Mouse (Mus musculus): Measurements from ENCODE around the gene Mkln1. TPM values are rescaled to one million over a fixed set of nuclear protein-coding genes. Genes with fewer than 3 reads are reported as not detected.

Mkln1 gene
- total and polyA plus RNA-seq, 2 experiments from 2014 or later = 113 to 217 TPM

- under 1% methylated on average over 24 of the region's 28 CpGs for WGBS
- peak overlapping the region; percentile 95 for H3K4me2 ChIP-seq (ENCODE audit: low read depth, low read length)
- ATAC-seq (ENCODE audit: insufficient read depth, low read depth) (peak; percentile 59), DNase-seq (ENCODE audit: low spot score) (peak; percentile 30)
- no peaks in the 10 kb centered on the region for H3K9me3 ChIP-seq (replicated peaks; ENCODE audit: control insufficient read depth, low read length)
- TF ChIP-seq EP300 (IDR thresholded peaks at IDR 0.05; ENCODE audit: low read depth) = no peak
- no peak for TF ChIP-seq CTCF (IDR thresholded peaks at IDR 0.05; ENCODE audit: low read depth)
- H3K36me3 ChIP-seq (replicated peaks; ENCODE audit: control insufficient read depth, insufficient read depth, low read length) = no peaks in the 10 kb centered on the region
- H3K27ac ChIP-seq (ENCODE audit: low read depth) = peak overlapping the region; percentile 96
- peaks cover 29% of the 10 kb centered on the region for H3K4me1 ChIP-seq (ENCODE audit: control insufficient read depth, insufficient read depth)
- peak overlapping the region; percentile 98 for H3K4me3 ChIP-seq (ENCODE audit: low read depth, low read length)
- H3K9ac ChIP-seq (replicated peaks; ENCODE audit: low read depth, low read length) = peak overlapping the region; percentile 97
- H3K27me3 ChIP-seq (ENCODE audit: control insufficient read depth, insufficient read depth, low read length) = no peaks in the 10 kb centered on the region
Measured at GRCm38 (mm10) chr6:31399206-31399549, 643 bp downstream of the Mkln1 start.

DNA sequence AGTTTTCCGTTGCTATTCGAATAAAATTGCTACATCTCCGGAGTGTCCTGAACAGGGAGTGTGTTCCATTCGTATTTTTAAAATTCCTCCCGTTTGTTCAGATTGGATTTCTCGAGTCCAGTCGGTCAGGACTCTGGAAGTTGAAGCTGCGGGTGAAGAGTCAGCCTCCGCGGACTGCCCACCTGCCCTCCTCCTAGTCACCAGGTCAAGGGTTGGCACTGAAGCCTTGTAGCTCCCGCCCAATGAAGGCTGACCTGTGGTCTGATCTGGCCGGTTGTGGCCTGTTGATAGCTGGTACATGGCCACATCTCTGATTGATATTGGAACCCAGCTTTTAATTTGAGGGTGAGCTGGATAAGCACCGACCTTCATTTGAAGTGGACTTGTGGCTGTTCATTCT lies 1.0 kb downstream of the Mkln1 start:
- WGBS = under 1% methylated on average over 13 of the region's 13 CpGs
- peak overlapping the region; percentile 97 for H3K9ac ChIP-seq (replicated peaks; ENCODE audit: low read depth, low read length)
- H3K4me3 ChIP-seq (ENCODE audit: low read depth, low read length) = peak overlapping the region; percentile 98
- H3K27ac ChIP-seq (ENCODE audit: low read depth) = peak overlapping the region; percentile 96
- 0 out of 2 replicates have a peak, but pooled peaks have one; percentile 5 for ATAC-seq (ENCODE audit: insufficient read depth, low read depth)
- H3K4me1 ChIP-seq (ENCODE audit: control insufficient read depth, insufficient read depth) = peaks cover 33% of the 10 kb centered on the region
- H3K27me3 ChIP-seq (ENCODE audit: control insufficient read depth, insufficient read depth, low read length) = no peaks in the 10 kb centered on the region
- H3K9me3 ChIP-seq (replicated peaks; ENCODE audit: control insufficient read depth, low read length) = no peaks in the 10 kb centered on the region
- no peak for DNase-seq (ENCODE audit: low spot score)
- H3K36me3 ChIP-seq (replicated peaks; ENCODE audit: control insufficient read depth, insufficient read depth, low read length) = no peaks in the 10 kb centered on the region
- H3K4me2 ChIP-seq (ENCODE audit: low read depth, low read length) = peak overlapping the region; percentile 95
- TF ChIP-seq CTCF (IDR thresholded peaks at IDR 0.05; ENCODE audit: low read depth) = no peak
- TF ChIP-seq EP300 (IDR thresholded peaks at IDR 0.05; ENCODE audit: low read depth) = no peak

DNA sequence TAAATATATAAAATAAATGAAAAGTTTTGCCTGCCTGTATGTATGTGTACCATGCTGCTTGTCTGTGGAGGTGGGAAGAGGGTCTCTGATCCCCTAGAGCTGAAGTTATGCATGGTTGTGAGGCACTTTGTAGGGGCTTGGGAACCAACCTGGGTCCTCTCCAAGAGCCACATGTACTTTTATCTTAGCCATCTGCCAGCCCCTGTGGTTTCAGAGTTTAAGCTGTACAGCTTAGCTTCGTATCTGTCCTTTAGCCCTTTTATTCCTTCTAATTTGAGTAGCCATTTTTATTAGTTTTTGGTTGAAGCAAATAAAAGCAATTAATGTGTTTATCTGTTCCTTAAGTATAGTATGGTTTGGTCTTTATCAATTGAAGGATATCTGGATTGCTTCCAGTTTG lies 12.5 kb downstream of the Mkln1 start:
- Histone ChIP-seq H3K4me1 (ENCODE audit: control insufficient read depth, insufficient read depth) (peaks cover 40% of the 10 kb centered on the region), H3K4me2 (ENCODE audit: low read depth, low read length) (no peak overlapping the region), H3K9me3 (replicated peaks; ENCODE audit: control insufficient read depth, low read length) (no peaks in the 10 kb centered on the region), H3K36me3 (replicated peaks; ENCODE audit: control insufficient read depth, insufficient read depth, low read length) (no peaks in the 10 kb centered on the region), H3K9ac (replicated peaks; ENCODE audit: low read depth, low read length) (no peak overlapping the region), H3K27me3 (ENCODE audit: control insufficient read depth, insufficient read depth, low read length) (no peaks in the 10 kb centered on the region), H3K4me3 (ENCODE audit: low read depth, low read length) (no peak overlapping the region), H3K27ac (ENCODE audit: low read depth) (no peak overlapping the region)
- DNase-seq (ENCODE audit: low spot score) (no peak), ATAC-seq (ENCODE audit: insufficient read depth, low read depth) (no peak)
- TF ChIP-seq EP300 (IDR thresholded peaks at IDR 0.05; ENCODE audit: low read depth) = no peak
- no peak for TF ChIP-seq CTCF (IDR thresholded peaks at IDR 0.05; ENCODE audit: low read depth)
- 78% methylated on average over 1 of the region's 1 CpGs for WGBS

DNA sequence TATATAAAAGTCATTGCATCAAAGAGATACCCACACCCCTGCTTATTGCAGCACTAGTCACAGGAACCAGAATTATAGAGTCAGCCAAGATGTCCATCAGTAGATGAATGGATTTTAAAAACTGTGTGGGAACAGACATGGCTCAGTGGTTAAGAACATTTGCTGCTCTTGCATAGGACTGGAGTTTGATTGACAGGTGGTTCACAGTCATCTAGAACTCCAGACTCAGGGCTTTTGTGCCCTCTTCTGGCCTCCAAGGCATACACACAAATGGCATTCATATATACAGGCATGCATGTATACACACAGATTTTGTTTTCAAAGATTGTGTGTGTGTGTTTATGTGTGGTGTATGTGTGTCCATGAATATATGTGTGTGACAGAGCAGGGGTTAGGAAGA lies 14.0 kb downstream of the Mkln1 start:
- ATAC-seq (ENCODE audit: insufficient read depth, low read depth) (no peak), DNase-seq (ENCODE audit: low spot score) (no peak)
- no peak for TF ChIP-seq EP300 (IDR thresholded peaks at IDR 0.05; ENCODE audit: low read depth)
- peak; percentile 49 for TF ChIP-seq CTCF (IDR thresholded peaks at IDR 0.05; ENCODE audit: low read depth)
- Histone ChIP-seq H3K9me3 (replicated peaks; ENCODE audit: control insufficient read depth, low read length) (no peaks in the 10 kb centered on the region), H3K27me3 (ENCODE audit: control insufficient read depth, insufficient read depth, low read length) (no peaks in the 10 kb centered on the region), H3K36me3 (replicated peaks; ENCODE audit: control insufficient read depth, insufficient read depth, low read length) (no peaks in the 10 kb centered on the region), H3K4me2 (ENCODE audit: low read depth, low read length) (no peak overlapping the region), H3K9ac (replicated peaks; ENCODE audit: low read depth, low read length) (no peak overlapping the region), H3K4me1 (ENCODE audit: control insufficient read depth, insufficient read depth) (peaks cover 31% of the 10 kb centered on the region), H3K27ac (ENCODE audit: low read depth) (no peak overlapping the region), H3K4me3 (ENCODE audit: low read depth, low read length) (no peak overlapping the region)

DNA sequence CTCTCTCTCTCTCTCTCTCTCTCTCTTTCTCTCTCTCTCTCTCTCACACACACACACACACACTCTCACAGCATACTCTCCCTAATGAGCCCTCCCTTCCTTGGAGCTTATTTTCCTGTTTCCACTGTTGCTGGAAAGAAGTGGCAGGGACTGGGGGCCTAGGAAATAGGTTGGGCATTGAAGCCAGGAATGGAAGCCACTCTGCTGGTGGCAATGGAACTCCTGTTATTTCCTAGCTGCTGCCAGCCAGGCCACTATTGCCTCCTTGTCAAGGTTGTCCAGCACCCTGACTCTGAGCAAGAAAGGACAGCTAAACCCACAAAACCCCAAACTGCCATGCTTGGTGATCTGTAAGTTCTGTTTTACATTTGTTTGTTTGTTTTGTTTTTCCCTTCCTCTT lies 15.0 kb downstream of the Mkln1 start:
- Histone ChIP-seq H3K9me3 (replicated peaks; ENCODE audit: control insufficient read depth, low read length) (no peaks in the 10 kb centered on the region), H3K4me1 (ENCODE audit: control insufficient read depth, insufficient read depth) (peaks cover 21% of the 10 kb centered on the region), H3K27me3 (ENCODE audit: control insufficient read depth, insufficient read depth, low read length) (no peaks in the 10 kb centered on the region), H3K36me3 (replicated peaks; ENCODE audit: control insufficient read depth, insufficient read depth, low read length) (no peaks in the 10 kb centered on the region), H3K9ac (replicated peaks; ENCODE audit: low read depth, low read length) (no peak overlapping the region), H3K4me2 (ENCODE audit: low read depth, low read length) (no peak overlapping the region), H3K4me3 (ENCODE audit: low read depth, low read length) (no peak overlapping the region), H3K27ac (ENCODE audit: low read depth) (peak overlapping the region; percentile 39; the same call in 1 of the 2 replicates)
- ATAC-seq (ENCODE audit: insufficient read depth, low read depth) (no peak), DNase-seq (ENCODE audit: low spot score) (no peak)
- no peak for TF ChIP-seq EP300 (IDR thresholded peaks at IDR 0.05; ENCODE audit: low read depth)
- no peak for TF ChIP-seq CTCF (IDR thresholded peaks at IDR 0.05; ENCODE audit: low read depth)

DNA sequence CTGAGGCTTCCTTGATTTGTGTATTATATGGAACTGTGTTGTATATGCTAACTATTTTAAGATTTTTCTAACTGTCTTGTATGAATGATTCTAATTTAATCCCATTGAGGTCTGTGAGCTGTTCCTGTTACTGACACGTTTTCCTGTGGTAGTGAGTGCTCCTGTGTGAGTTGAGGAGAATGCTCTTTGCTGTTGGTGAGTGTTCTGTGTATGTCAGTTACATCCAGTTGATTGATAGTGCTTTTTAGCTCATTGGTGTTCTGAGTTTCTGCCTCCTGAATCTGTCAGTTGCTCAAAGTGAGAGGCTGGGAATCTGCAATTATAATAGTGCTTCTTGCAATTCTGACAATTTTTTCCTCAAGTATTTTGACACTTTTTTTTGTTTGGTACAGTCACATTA lies 15.8 kb downstream of the Mkln1 start:
- Histone ChIP-seq H3K4me2 (ENCODE audit: low read depth, low read length) (no peak overlapping the region), H3K9ac (replicated peaks; ENCODE audit: low read depth, low read length) (no peak overlapping the region), H3K27me3 (ENCODE audit: control insufficient read depth, insufficient read depth, low read length) (no peaks in the 10 kb centered on the region), H3K36me3 (replicated peaks; ENCODE audit: control insufficient read depth, insufficient read depth, low read length) (no peaks in the 10 kb centered on the region), H3K4me3 (ENCODE audit: low read depth, low read length) (no peak overlapping the region), H3K4me1 (ENCODE audit: control insufficient read depth, insufficient read depth) (peaks cover 18% of the 10 kb centered on the region), H3K9me3 (replicated peaks; ENCODE audit: control insufficient read depth, low read length) (no peaks in the 10 kb centered on the region), H3K27ac (ENCODE audit: low read depth) (no peak overlapping the region)
- TF ChIP-seq EP300 (IDR thresholded peaks at IDR 0.05; ENCODE audit: low read depth) (no peak), CTCF (IDR thresholded peaks at IDR 0.05; ENCODE audit: low read depth) (no peak)
- 6% methylated on average over 1 of the region's 1 CpGs for WGBS
- DNase-seq (ENCODE audit: low spot score) (no peak), ATAC-seq (ENCODE audit: insufficient read depth, low read depth) (no peak)

Data from heart, postnatal 0 days (tissue).